Mouse (Mus musculus) hindbrain, embryonic 13.5 days (tissue): ENCODE data around the gene Tomm34. TPM values are rescaled to one million over a fixed set of nuclear protein-coding genes. Genes with fewer than 3 reads are reported as not detected.

ENCODE experiments used
- ATAC-seq: fragments of 200-750 bp; cut with Nextera tagmentation; 2 replicates; pipeline ENCODE4 v1.8.0; 2017; ENCODE audit warnings: moderate TSS enrichment; ENCODE audit not compliant: low FRiP score
- H3K27ac ChIP-seq: fragments of 300-500 bp; sonication (generic); 2 replicates; pipeline ENCODE4 v1.5.1; 2015; ENCODE audit warnings: inconsistent platforms, mild to moderate bottlenecking, moderate library complexity
- H3K27me3 ChIP-seq: fragments of 300-500 bp; sonication (generic); 2 replicates; pipeline ENCODE4 v1.6.1; 2015; ENCODE audit warnings: mild to moderate bottlenecking, inconsistent platforms
- H3K36me3 ChIP-seq: fragments of 300-500 bp; sonication (generic); 2 replicates; pipeline ENCODE4 v1.6.1; 2015; ENCODE audit warnings: mild to moderate bottlenecking, inconsistent platforms
- H3K4me1 ChIP-seq: fragments of 300-500 bp; sonication (generic); replicated peaks from 2 replicates; pipeline ENCODE4 v1.6.1; 2015; ENCODE audit warnings: inconsistent platforms
- H3K4me2 ChIP-seq: fragments of 300-500 bp; sonication (generic); 2 replicates; pipeline ENCODE4 v1.6.1; 2015; ENCODE audit warnings: inconsistent platforms, mild to moderate bottlenecking, moderate library complexity
- H3K4me3 ChIP-seq: fragments of 300-500 bp; sonication (generic); 2 replicates; pipeline ENCODE4 v1.5.1; 2015; ENCODE audit warnings: mild to moderate bottlenecking, inconsistent platforms
- H3K9ac ChIP-seq: fragments of 300-500 bp; sonication (generic); 2 replicates; pipeline ENCODE4 v1.6.1; 2015; ENCODE audit warnings: mild to moderate bottlenecking, inconsistent platforms
- H3K9me3 ChIP-seq: fragments of 300-500 bp; sonication (generic); 2 replicates; pipeline ENCODE4 v1.6.1; 2016; ENCODE audit warnings: inconsistent platforms
- WGBS: fragments of 180-500 bp; shearing (Covaris S2); methylation state at CpG from one replicate; pipeline ENCODE4 v1.1.7; 2015; 5-methylcytosine and 5-hydroxymethylcytosine counted together
- polyA plus RNA-seq: library from polyadenylated mRNA; unstranded; fragments of >200 nt; fragmentation: Nextera tagmentation; extraction: Ambion mirVana; gene quantifications from 2 replicates; pipeline ENCODE4 v1.2.1, GENCODE M21; 2015

Tomm34 gene
- polyA plus RNA-seq, 1 experiment from 2014 or later = 47.1 TPM

DNA sequence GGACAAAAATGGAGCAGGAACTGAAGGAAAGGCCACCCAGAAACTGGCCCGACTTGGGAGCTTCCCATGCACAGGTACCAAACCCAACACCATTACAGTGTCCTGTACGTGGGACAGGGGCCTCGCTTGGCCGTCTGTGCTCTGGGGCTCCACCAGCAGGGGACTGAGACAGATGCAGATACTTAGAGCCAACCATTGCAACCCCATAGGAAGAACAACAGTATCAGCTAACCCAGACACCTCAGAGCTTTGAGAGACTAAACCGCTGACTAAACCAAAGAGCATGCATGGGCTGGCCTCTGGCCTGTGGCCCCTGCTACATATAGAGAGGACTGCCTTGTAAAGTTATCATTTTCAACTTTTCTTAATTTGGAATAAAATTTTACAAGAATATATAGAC lies 66.5 kb downstream of the Tomm34 start:
- Histone ChIP-seq H3K9me3 (no peaks in the 10 kb centered on the region), H3K9ac (no peak overlapping the region), H3K27me3 (no peaks in the 10 kb centered on the region), H3K4me2 (no peak overlapping the region), H3K36me3 (no peaks in the 10 kb centered on the region), H3K4me1 (peaks cover 71% of the 10 kb centered on the region), H3K27ac (no peak overlapping the region), H3K4me3 (no peak overlapping the region)
- ATAC-seq = no peak
- WGBS = 84% methylated on average over 5 of the region's 5 CpGs

Other genes with a start within 250 kb of the Tomm34 start
- not detected in 2 replicates for gene Kcnk15, start 217.5 kb downstream of the Tomm34 start, polyA plus RNA-seq
- gene Rims4, start 152.5 kb downstream of the Tomm34 start, polyA plus RNA-seq = 9.7 TPM in 2 replicates
- gene Ywhab, start 76.2 kb downstream of the Tomm34 start, polyA plus RNA-seq = 434 and 443 TPM in 2 replicates
- 0.44 and 2.2 TPM in 2 replicates for gene Pabpc1l, start 45.7 kb downstream of the Tomm34 start, polyA plus RNA-seq
- 21.1 and 24.0 TPM in 2 replicates for gene Stk4, start 847 bp downstream of the Tomm34 start, polyA plus RNA-seq
- 0.17 and 0.41 TPM in 2 replicates for gene Kcns1, start 99.9 kb upstream of the Tomm34 start, polyA plus RNA-seq
- not detected in 2 replicates for gene Wfdc5, start 111.6 kb upstream of the Tomm34 start, polyA plus RNA-seq
- gene Wfdc12, start 119.4 kb upstream of the Tomm34 start, polyA plus RNA-seq = not detected in 2 replicates
- not detected in 2 replicates for gene Wfdc15a, start 129.0 kb upstream of the Tomm34 start, polyA plus RNA-seq
- gene Wfdc15b, start 150.5 kb upstream of the Tomm34 start, polyA plus RNA-seq = not detected in 2 replicates
- gene Svs2, start 167.3 kb upstream of the Tomm34 start, polyA plus RNA-seq = not detected in 2 replicates
- gene Svs3b, start 185.5 kb upstream of the Tomm34 start, polyA plus RNA-seq = not detected in 2 replicates
- not detected in 2 replicates for gene Svs4, start 207.3 kb upstream of the Tomm34 start, polyA plus RNA-seq
- gene Svs3a, start 218.1 kb upstream of the Tomm34 start, polyA plus RNA-seq = not detected in 2 replicates
- not detected in 2 replicates for gene Svs6, start 245.6 kb upstream of the Tomm34 start, polyA plus RNA-seq